ENCODE assay signal across 9 mouse cellular contexts in genomic region chr6:37589340-37589962, GRCm38 (mm10). TPM values are rescaled to one million over a fixed set of nuclear protein-coding genes. Genes with fewer than 3 reads are reported as not detected.
DNase-seq lines count a peak whose midpoint lies in the region; ATAC-seq and TF ChIP-seq lines count a peak whose summit lies in the region.
"Had no signal": no experiment of that assay in that cellular context is flagged by ENCODE, and none has a peak within 500 bp of the region (broad histone marks: within the 10 kb centered on the region; RNA-seq: fewer than 3 reads in every experiment).

No protein-coding gene starts in this region.

- TF ChIP-seq POLR2A in olfactory bulb, adult 2 months (IDR thresholded peaks at IDR 0.05; ENCODE audit: insufficient read depth, low read depth, low read length): no peak

- H3K9me3 ChIP-seq in G1E (replicated peaks): no peaks in the 10 kb centered on the region
- no peaks in the 10 kb centered on the region for H3K9me3 ChIP-seq in forebrain, embryonic 10.5 days
- no peaks in the 10 kb centered on the region for H3K9me3 ChIP-seq in lung, embryonic 15.5 days
- H3K9me3 ChIP-seq: liver, embryonic 15.5 days had no signal

- DNase-seq in G1E (ENCODE audit: low spot score): no peak
- peak; percentile 70 for DNase-seq in brain, embryonic 18.5 days (ENCODE audit: low read depth, low spot score)
- DNase-seq in forebrain, embryonic 10.5 days (ENCODE audit: extremely low spot score, low spot score): peak; percentile 83
- DNase-seq in heart, postnatal 14 days: peak; percentile 41 to 61
- DNase-seq in kidney, postnatal 4 days: peak; percentile 78 to 85
- DNase-seq in thymus, postnatal 0 days (ENCODE audit: low spot score): peak; percentile 82

- no peaks in the 10 kb centered on the region for H3K36me3 ChIP-seq in G1E (replicated peaks)
- H3K36me3 ChIP-seq in forebrain, embryonic 10.5 days (replicated peaks): no peaks in the 10 kb centered on the region
- H3K36me3 ChIP-seq in lung, embryonic 15.5 days: no peaks in the 10 kb centered on the region
- H3K36me3 ChIP-seq: liver, embryonic 15.5 days had no signal

- ATAC-seq in G1E (ENCODE audit: extremely low read depth, insufficient number of reproducible peaks, low FRiP score, poor library complexity, severe bottlenecking): no peak
- peak; percentile 42; the same call in 1 of the 2 replicates for ATAC-seq in lung, embryonic 15.5 days (ENCODE audit: borderline replicate concordance, extremely low read depth, low FRiP score, low TSS enrichment)

- intact Hi-C loops in heart, postnatal 14 days (cut with DNase I): loop anchor here (2.0 to 5.0 kb wide), 2 partner anchors 373 to 475 kb away; no protein-coding TSS in a partner anchor

- H3K4me2 ChIP-seq in lung, embryonic 15.5 days: no peak overlapping the region
- H3K4me2 ChIP-seq: liver, embryonic 15.5 days had no signal

- 0 out of 2 replicates have a peak, but pooled peaks have one; percentile 28 for TF ChIP-seq CTCF in G1E (IDR thresholded peaks at IDR 0.05; ENCODE audit: low read depth, low read length)
- peak; percentile 55 for TF ChIP-seq CTCF in olfactory bulb, adult 2 months (IDR thresholded peaks at IDR 0.05; ENCODE audit: insufficient read depth, low read depth, low read length)

- no peak overlapping the region for H3K4me3 ChIP-seq in G1E (ENCODE audit: low read depth, low read length)
- no peak overlapping the region for H3K4me3 ChIP-seq in forebrain, embryonic 10.5 days
- H3K4me3 ChIP-seq in lung, embryonic 15.5 days: no peak overlapping the region
- no peak overlapping the region for H3K4me3 ChIP-seq in olfactory bulb, adult 2 months (ENCODE audit: insufficient read depth, low read depth, low read length)
- H3K4me3 ChIP-seq: liver, embryonic 15.5 days had no signal

- no peak overlapping the region for H3K9ac ChIP-seq in lung, embryonic 15.5 days
- H3K9ac ChIP-seq: liver, embryonic 15.5 days had no signal

- 7% methylated on average over 4 of the region's 4 CpGs for WGBS in forebrain, embryonic 10.5 days
- WGBS in lung, embryonic 15.5 days: 28% methylated on average over 4 of the region's 4 CpGs
- 14% methylated on average over 4 of the region's 4 CpGs for WGBS in olfactory bulb, adult 2 months

- no peaks in the 10 kb centered on the region for H3K27me3 ChIP-seq in G1E (ENCODE audit: insufficient read depth, low read length)
- no peaks in the 10 kb centered on the region for H3K27me3 ChIP-seq in forebrain, embryonic 10.5 days (ENCODE audit: poor library complexity, severe bottlenecking)
- H3K27me3 ChIP-seq in lung, embryonic 15.5 days: no peaks in the 10 kb centered on the region
- H3K27me3 ChIP-seq: liver, embryonic 15.5 days had no signal

- H3K27ac ChIP-seq in forebrain, embryonic 10.5 days: peak overlapping the region; percentile 86
- H3K27ac ChIP-seq in lung, embryonic 15.5 days: no peak overlapping the region
- H3K27ac ChIP-seq in olfactory bulb, adult 2 months (ENCODE audit: insufficient read depth, low read depth, low read length): no peak overlapping the region
- H3K27ac ChIP-seq: liver, embryonic 15.5 days had no signal

- no peaks in the 10 kb centered on the region for H3K4me1 ChIP-seq in G1E (ENCODE audit: insufficient read depth, low read depth, low read length)
- peaks cover 45% of the 10 kb centered on the region for H3K4me1 ChIP-seq in forebrain, embryonic 10.5 days
- 0 out of 2 replicates have a peak, but pooled peaks cover 12% of the 10 kb centered on the region for H3K4me1 ChIP-seq in lung, embryonic 15.5 days
- peaks cover 2% of the 10 kb centered on the region; the same call in 1 of the 2 replicates for H3K4me1 ChIP-seq in olfactory bulb, adult 2 months (ENCODE audit: control insufficient read depth, insufficient read depth, low read length)

RNA-seq across cellular contexts. Expression of gene Akr1d1, which starts 59.5 kb away (rescaled TPM):
- not detected in 2 replicates for total RNA-seq in G1E (2014; fragmentation: Nextera tagmentation)
- total RNA-seq in G1E (2017): 0.06 TPM in 1 of 2 replicates, not detected in the other
- not detected in 2 replicates for polyA plus RNA-seq in G1E (2012)
- not detected in 2 replicates for polyA plus RNA-seq in forebrain, embryonic 10.5 days (2016; fragmentation: Nextera tagmentation; extraction: Ambion mirVana)
- not detected for total RNA-seq in heart, postnatal 14 days (2021)
- not detected in 2 replicates for polyA plus RNA-seq in lung, embryonic 15.5 days (2015; fragmentation: Nextera tagmentation; extraction: Ambion mirVana)
- not detected in 2 replicates for polyA plus RNA-seq in olfactory bulb, adult 2 months (2012; ENCODE audit: insufficient read depth, insufficient read length, low replicate concordance, missing spikeins)
- polyA plus RNA-seq in thymus, postnatal 0 days (2015; fragmentation: Nextera tagmentation; extraction: Ambion mirVana): not detected in 2 replicates
